Mouse (Mus musculus): ENCODE results near the gene Ddx49. TPM values are rescaled to one million over a fixed set of nuclear protein-coding genes. Genes with fewer than 3 reads are reported as not detected.

Ddx49 gene
- total RNA-seq (2021), result 10 to 100 TPM; 21.6 to 26.4 TPM
- polyA plus RNA-seq (2012; rRNA removed), result 24.3 and 27.1 TPM in 2 replicates
- long read RNA-seq, transcript Ddx49-201 (13 exons, 2,137 nt), result major isoform, 7 of 12 reads
- long read RNA-seq, partial matches to known transcripts, result 1 of 12 reads
- long read RNA-seq, other reads (novel, unspliced or antisense), result 3 of 12 reads

- intact Hi-C loops (cut with DNase I), result loop anchor here (1.0 to 2.0 kb wide), 2 partner anchors 20 to 51 kb away; partner anchors contain the start of genes Homer3 and Upf1
- H3K4me1 ChIP-seq (ENCODE audit: control insufficient read depth, insufficient read depth, low read length), result peaks cover 10% of the 10 kb centered on the region
- DNase-seq, result peak; percentile 94 to 95
- peaks cover 3% of the 10 kb centered on the region for H3K79me2 ChIP-seq (replicated peaks; ENCODE audit: control insufficient read depth, insufficient read depth, low read length)
- peak within 1 kb of the TSS; percentile 80 for H3K9ac ChIP-seq (ENCODE audit: low read depth, low read length)
- no peaks in the 10 kb centered on the region for H3K27me3 ChIP-seq (ENCODE audit: control insufficient read depth, insufficient read depth, low read length)
- H3K36me3 ChIP-seq (ENCODE audit: control insufficient read depth, insufficient read depth, low read length), result no peaks in the 10 kb centered on the region
- WGBS, result under 1% methylated on average over 40 of the region's 40 CpGs
- peak within 1 kb of the TSS; percentile 74 for H3K4me3 ChIP-seq
- H3K27ac ChIP-seq, result peak within 1 kb of the TSS; percentile 89
- TF ChIP-seq EP300 (IDR thresholded peaks at IDR 0.05; ENCODE audit: insufficient read depth, low read depth, low read length) (peak; percentile 56; the same call in 1 of the 2 replicates), POLR2A (IDR thresholded peaks at IDR 0.05; ENCODE audit: insufficient read depth, low read depth, low read length) (peak; percentile 82), CTCF (IDR thresholded peaks at IDR 0.05) (no peak)
Measured at GRCm38 (mm10) chr8:70302358-70302890, at the start of gene Ddx49, which contains the start of gene Cope. TSS of gene Ddx49 (minus strand) at chr8:70302489. TSS of gene Cope (plus strand) at chr8:70302518.

- H3K9ac ChIP-seq (ENCODE audit: low read depth, low read length), result peak overlapping the region; percentile 90
- no peaks in the 10 kb centered on the region for H3K27me3 ChIP-seq (ENCODE audit: control insufficient read depth, insufficient read depth, low read length)
- DNase-seq, result no peak
- H3K27ac ChIP-seq, result peak overlapping the region; percentile 88; the same call in 1 of the 2 replicates
- intact Hi-C loops (cut with DNase I), result no loop called here
- H3K4me3 ChIP-seq, result peak overlapping the region; percentile 86
- WGBS, result 10% methylated on average over 3 of the region's 3 CpGs
- H3K79me2 ChIP-seq (replicated peaks; ENCODE audit: control insufficient read depth, insufficient read depth, low read length), result peaks cover 13% of the 10 kb centered on the region
- no peak for TF ChIP-seq CTCF (IDR thresholded peaks at IDR 0.05)
- no peak for TF ChIP-seq POLR2A (IDR thresholded peaks at IDR 0.05; ENCODE audit: insufficient read depth, low read depth, low read length)
- TF ChIP-seq EP300 (IDR thresholded peaks at IDR 0.05; ENCODE audit: insufficient read depth, low read depth, low read length), result no peak
- H3K4me1 ChIP-seq (ENCODE audit: control insufficient read depth, insufficient read depth, low read length), result peaks cover 34% of the 10 kb centered on the region
- peaks cover 3% of the 10 kb centered on the region for H3K36me3 ChIP-seq (ENCODE audit: control insufficient read depth, insufficient read depth, low read length)
Measured at GRCm38 (mm10) chr8:70352000-70352384, 49.7 kb upstream of the Ddx49 start.

GRCm38 (mm10) chr8:70351035-70351999, 49.0 kb upstream of the Ddx49 start:
- Histone ChIP-seq H3K4me1 (ENCODE audit: control insufficient read depth, insufficient read depth, low read length) (peaks cover 34% of the 10 kb centered on the region), H3K36me3 (ENCODE audit: control insufficient read depth, insufficient read depth, low read length) (peaks cover 3% of the 10 kb centered on the region), H3K27me3 (ENCODE audit: control insufficient read depth, insufficient read depth, low read length) (no peaks in the 10 kb centered on the region), H3K27ac (no peak overlapping the region; the same call in 1 of the 2 replicates), H3K4me3 (peak overlapping the region; percentile 86), H3K79me2 (replicated peaks; ENCODE audit: control insufficient read depth, insufficient read depth, low read length) (peaks cover 13% of the 10 kb centered on the region), H3K9ac (ENCODE audit: low read depth, low read length) (peak overlapping the region; percentile 90)
- DNase-seq, result no peak
- intact Hi-C loops (cut with DNase I), result no loop called here
- TF ChIP-seq EP300 (IDR thresholded peaks at IDR 0.05; ENCODE audit: insufficient read depth, low read depth, low read length), result no peak
- no peak for TF ChIP-seq CTCF (IDR thresholded peaks at IDR 0.05)
- no peak for TF ChIP-seq POLR2A (IDR thresholded peaks at IDR 0.05; ENCODE audit: insufficient read depth, low read depth, low read length)
- 38% methylated on average over 15 of the region's 15 CpGs for WGBS

- no peak for DNase-seq
- H3K9ac ChIP-seq (ENCODE audit: low read depth, low read length), result no peak overlapping the region
- H3K79me2 ChIP-seq (replicated peaks; ENCODE audit: control insufficient read depth, insufficient read depth, low read length), result peaks cover 19% of the 10 kb centered on the region
- no peak overlapping the region for H3K4me3 ChIP-seq
- peaks cover 3% of the 10 kb centered on the region for H3K36me3 ChIP-seq (ENCODE audit: control insufficient read depth, insufficient read depth, low read length)
- peaks cover 30% of the 10 kb centered on the region for H3K4me1 ChIP-seq (ENCODE audit: control insufficient read depth, insufficient read depth, low read length)
- intact Hi-C loops (cut with DNase I), result no loop called here
- H3K27ac ChIP-seq, result no peak overlapping the region; the same call in 1 of the 2 replicates
- no peak for TF ChIP-seq CTCF (IDR thresholded peaks at IDR 0.05)
- no peak for TF ChIP-seq EP300 (IDR thresholded peaks at IDR 0.05; ENCODE audit: insufficient read depth, low read depth, low read length)
- WGBS, result 58% methylated on average over 1 of the region's 1 CpGs
- H3K27me3 ChIP-seq (ENCODE audit: control insufficient read depth, insufficient read depth, low read length), result no peaks in the 10 kb centered on the region
Measured at GRCm38 (mm10) chr8:70347860-70348420, 45.7 kb upstream of the Ddx49 start.

GRCm38 (mm10) chr8:70347443-70347842, 45.2 kb upstream of the Ddx49 start:
- intact Hi-C loops (cut with DNase I), result no loop called here
- H3K27ac ChIP-seq, result no peak overlapping the region; the same call in 1 of the 2 replicates
- WGBS, result 63% methylated on average over 4 of the region's 4 CpGs

More at GRCm38 (mm10) chr8:70347443-70347842, 45.2 kb upstream of the Ddx49 start:
- TF ChIP-seq CTCF (IDR thresholded peaks at IDR 0.05), result no peak
- TF ChIP-seq POLR2A (IDR thresholded peaks at IDR 0.05; ENCODE audit: insufficient read depth, low read depth, low read length), result no peak
- TF ChIP-seq EP300 (IDR thresholded peaks at IDR 0.05; ENCODE audit: insufficient read depth, low read depth, low read length), result no peak
- Histone ChIP-seq H3K79me2 (replicated peaks; ENCODE audit: control insufficient read depth, insufficient read depth, low read length) (peaks cover 18% of the 10 kb centered on the region), H3K27me3 (ENCODE audit: control insufficient read depth, insufficient read depth, low read length) (no peaks in the 10 kb centered on the region), H3K36me3 (ENCODE audit: control insufficient read depth, insufficient read depth, low read length) (peaks cover 3% of the 10 kb centered on the region), H3K4me3 (no peak overlapping the region), H3K9ac (ENCODE audit: low read depth, low read length) (no peak overlapping the region), H3K4me1 (ENCODE audit: control insufficient read depth, insufficient read depth, low read length) (peaks cover 30% of the 10 kb centered on the region)
- DNase-seq, result no peak

Data from heart, adult 2 months (tissue).